Mouse (Mus musculus) left cerebral cortex, adult 8-10 months (tissue): ENCODE data around the gene Ptpre. TPM values are rescaled to one million over a fixed set of nuclear protein-coding genes. Genes with fewer than 3 reads are reported as not detected.

Source experiments
- DNase-seq, 2 experiments: peaks; one replicate each; pipeline ENCODE4 v3.0.0; 2022; ENCODE audit warnings: low spot score in 2 of 2
- total RNA-seq, 4 experiments: library from RNA; stranded (reverse); gene quantifications; 2 replicates each; pipeline ENCODE4 v1.2.4; 2022

The Ptpre gene
- total RNA-seq, 4 experiments from 2014 or later, result 26.4 to 28.1 (median 27.5) TPM

GRCm38 (mm10) chr7:135576329-135576728, 39.0 kb downstream of the Ptpre start:
- no peak for DNase-seq

GRCm38 (mm10) chr7:135578715-135579325, 41.5 kb downstream of the Ptpre start:
- no peak for DNase-seq

GRCm38 (mm10) chr7:135580306-135581091, 43.2 kb downstream of the Ptpre start:
- DNase-seq, result peak in 1 of 2 experiments; percentile 70

DNA sequence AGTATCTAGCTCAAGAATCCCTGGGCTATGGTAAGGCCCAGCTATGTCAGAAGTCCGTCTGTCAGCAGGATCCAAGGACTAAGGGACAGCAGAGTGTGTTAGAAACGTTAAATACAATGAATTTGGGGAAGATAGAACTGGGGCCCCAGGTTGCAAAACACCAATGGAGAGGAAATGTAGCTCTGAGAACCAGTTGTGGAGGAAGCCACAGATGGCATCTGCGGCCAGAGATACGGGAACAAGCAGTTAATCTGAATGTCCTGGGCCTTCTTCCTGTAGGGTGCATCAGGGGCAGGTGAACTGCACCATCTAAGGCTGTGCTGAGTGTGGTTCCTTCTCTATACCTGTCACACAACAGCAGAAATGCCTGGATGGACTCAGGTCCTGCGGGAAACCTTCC, 43.8 kb downstream of the Ptpre start:
- no peak for DNase-seq

- DNase-seq, result no peak
Measured at GRCm38 (mm10) chr7:135585125-135585687, 47.9 kb downstream of the Ptpre start.

GRCm38 (mm10) chr7:135586402-135586801, 49.1 kb downstream of the Ptpre start:
- no peak for DNase-seq

DNA sequence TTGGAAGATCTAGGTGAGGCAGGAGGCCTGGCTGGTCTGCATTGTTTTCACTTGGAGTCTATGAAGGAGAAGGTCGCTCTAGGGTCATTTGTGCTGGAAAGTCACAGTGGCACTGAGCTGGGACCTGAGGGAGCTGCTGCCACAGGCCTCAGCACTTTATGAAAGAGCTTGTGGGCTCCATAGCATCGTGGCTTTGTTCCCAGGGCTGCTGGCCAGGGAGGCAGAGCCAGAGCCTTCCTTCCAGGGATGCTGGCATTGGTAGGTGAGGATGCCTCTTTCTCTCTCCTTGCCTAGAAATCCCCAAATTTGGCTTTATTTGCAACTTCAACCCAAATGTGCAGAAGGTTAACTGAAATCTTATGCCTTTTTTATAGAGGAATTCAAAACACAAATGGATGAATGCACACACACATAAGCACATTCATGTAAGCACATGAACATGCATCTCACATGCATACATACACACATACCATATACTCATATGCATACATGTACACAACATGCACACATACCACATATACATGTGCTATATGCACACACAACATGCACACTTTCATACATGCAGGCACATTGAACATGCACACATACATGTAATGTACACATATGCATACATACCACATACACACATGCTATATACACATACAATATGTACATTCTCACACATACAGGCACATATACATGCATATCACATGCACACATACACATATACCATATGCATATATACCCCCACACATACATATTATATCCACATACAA, 50.7 kb downstream of the Ptpre start:
- DNase-seq, result no peak

DNA sequence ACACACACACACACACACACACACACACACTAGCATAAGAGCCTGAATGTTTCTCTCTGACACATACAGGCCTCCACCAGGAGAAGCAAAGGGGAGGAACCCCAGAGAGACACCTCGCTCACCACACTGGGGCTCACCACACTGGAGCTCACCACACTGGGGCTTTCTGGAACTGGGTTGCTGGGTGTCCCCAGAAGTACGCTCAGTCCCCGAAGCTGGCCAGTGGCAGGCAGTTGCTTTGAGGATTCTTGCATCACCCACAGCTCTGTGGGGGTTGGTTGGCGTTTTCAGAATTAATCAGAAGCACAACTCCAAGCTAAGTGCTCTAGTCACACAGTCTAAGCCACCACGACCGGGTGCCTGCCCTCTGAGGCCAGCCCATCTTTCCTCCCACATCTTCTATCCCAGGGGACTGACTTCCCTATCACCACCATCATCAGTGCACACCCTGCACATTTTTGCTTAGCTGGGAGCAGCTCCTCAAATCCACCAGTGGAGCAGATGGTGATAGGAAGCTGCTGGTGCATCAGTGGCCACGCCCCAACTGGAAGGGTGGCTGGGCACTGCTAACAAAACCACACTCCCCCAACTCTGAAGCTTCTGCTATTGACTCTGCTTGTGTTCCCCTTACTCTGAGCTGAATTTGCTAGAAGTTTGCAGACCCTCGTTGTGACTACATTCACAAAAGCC, 51.5 kb downstream of the Ptpre start:
- DNase-seq, result no peak

GRCm38 (mm10) chr7:135591461-135591860, 54.2 kb downstream of the Ptpre start:
- DNase-seq, result no peak

DNA sequence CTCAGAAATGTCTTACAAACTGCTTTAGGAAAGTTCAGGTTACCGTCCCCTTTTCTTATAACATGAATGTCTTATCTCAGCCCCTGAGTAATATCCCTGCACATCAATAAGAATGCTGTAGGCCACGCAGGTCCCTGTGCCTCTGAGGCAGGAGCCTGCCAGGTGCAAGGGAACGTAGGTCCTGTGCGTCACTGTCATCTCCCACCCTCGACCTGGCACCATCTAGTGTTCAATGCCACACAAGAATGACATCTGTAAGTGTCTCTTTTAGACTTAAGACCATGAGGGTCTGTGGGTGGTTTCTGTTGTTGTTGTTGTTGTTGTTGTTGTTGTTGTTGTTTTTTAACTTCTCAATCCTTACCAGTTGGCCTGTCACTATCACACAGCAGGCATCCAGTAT, 56.0 kb downstream of the Ptpre start:
- no peak for DNase-seq

DNA sequence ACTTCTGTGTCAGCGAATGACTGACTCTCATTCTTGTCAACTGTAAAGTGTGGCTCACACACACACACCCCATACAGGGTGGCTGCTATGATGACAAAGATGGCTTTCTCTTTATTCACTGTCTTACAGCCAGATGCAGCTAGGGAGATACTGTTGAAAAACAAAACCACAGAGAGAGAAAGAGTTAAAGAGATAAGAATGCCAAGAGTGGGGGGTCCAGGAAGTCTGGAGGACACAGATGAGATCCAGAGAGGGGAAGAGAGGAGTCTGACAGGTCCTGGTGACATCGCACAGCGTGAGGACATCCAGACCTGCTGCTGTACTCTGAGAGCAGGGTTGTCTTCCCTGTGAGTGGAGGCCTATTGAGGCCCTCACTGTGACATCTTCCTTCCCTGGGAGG, 56.5 kb downstream of the Ptpre start:
- DNase-seq, result no peak

DNA sequence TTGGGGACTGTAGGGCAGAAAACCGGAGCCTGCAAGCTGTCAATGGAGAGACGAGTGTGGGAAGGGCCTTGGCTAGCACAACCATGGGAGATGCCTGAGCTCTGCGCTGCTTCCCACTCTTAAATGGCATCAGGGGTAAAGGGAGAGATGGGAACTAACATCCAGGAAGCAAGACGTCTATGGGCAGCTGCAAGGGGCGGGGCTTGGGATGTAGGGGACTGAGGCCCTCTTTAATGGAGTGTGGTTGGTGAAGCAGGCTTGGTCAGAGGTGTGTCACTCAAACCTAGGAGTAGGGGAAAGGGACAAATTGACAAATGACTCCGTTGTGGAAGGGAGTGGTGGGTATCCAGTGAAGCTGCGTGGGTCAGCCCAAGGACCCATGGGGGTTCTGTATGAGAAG, 57.4 kb downstream of the Ptpre start:
- DNase-seq, result no peak

GRCm38 (mm10) chr7:135595640-135596174, 58.4 kb downstream of the Ptpre start:
- no peak for DNase-seq

GRCm38 (mm10) chr7:135597006-135597405, 59.7 kb downstream of the Ptpre start:
- no peak for DNase-seq

DNA sequence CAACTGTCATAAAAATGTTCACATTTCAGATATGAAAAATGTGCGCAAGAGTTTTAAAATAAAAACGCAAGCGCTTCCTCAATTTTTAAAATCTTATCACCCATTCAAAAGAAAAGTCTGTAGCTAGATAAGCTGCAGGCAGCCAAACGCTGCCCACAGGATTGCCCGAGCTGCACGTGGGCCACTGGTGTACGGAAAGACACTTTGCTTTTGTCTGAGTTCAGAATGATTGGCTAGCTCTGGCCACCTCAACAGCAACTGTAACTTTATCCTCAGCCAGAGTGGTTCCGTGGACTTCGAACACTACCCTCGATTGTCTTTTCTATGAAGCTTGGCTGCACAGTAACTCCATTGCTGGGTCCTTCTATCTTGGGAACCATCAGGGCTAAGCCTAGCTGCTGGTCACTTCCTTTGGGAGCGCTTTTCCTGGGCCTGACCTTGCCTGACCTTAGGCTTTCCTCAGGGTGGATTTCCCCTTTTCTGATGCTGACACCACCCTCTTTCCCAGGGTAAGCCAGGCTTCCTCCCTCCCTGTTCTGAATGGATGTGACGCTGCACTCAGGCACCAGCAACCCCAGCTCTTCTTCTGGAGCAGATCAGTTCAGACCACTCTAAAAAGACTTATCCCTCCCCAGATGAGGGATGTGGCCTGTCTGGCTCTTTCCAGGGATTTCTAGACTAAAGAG, 60.5 kb downstream of the Ptpre start:
- no peak for DNase-seq

- no peak for DNase-seq
Measured at GRCm38 (mm10) chr7:135598303-135598855, 61.1 kb downstream of the Ptpre start.

DNA sequence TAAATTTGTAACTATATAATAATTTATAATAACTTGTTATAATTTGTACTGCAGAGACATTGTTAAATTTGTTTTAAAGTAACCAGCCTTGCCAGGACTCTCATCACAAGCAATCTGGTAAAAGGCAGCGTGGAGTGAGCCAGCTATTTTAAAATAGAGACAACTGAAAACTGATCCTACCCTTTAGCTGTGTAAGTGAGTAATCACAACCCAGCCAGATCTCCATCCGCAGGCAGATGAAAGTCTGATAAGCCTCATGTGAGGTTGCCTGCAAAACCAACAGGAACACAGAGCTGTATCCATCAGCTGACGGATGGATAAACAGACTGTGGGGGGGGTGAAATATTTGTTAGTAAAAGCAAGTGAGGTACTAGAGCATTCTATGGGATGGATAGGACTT, 62.8 kb downstream of the Ptpre start:
- DNase-seq, result no peak

DNA sequence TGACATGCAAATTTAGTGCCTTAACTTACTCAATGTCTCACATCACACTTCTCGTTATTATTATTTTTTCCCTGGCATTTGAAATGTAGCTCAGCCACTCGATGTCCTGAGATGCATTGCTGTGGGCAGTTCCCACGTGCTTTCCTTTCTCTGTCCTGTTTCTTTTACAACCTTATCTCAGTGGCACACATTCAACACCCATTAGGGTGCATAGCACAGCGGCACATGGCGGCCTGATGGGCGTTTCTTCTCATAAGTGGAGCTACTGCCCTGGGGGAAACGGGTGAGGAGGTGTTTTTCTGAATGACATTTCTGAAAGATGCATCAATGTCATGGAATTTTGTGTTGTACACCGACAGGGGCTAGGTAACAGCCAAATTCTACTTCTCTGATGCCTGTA, 64.3 kb downstream of the Ptpre start:
- DNase-seq, result no peak

DNA sequence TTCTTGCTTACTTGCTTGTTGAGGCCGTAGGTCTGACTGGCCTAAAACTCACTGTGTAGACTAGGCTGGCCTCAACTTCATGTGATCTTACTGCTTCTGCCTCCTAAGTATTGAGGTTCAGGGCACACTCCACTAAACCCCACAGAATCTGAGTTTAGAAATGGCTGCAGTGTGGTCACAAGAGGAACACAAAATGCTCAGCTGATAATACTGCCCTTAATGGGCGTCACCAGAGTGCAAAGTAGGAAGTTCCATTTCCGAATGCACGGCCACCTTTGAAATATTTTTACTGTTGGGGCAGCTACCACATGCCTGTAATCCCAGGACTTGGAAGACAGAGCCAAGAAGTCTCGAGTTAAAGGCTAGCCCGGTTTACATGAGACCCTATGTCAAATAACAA, 65.0 kb downstream of the Ptpre start:
- DNase-seq, result no peak

GRCm38 (mm10) chr7:135602881-135603523, 65.7 kb downstream of the Ptpre start:
- no peak for DNase-seq
